Mouse (Mus musculus): ENCODE data around the gene Plekhg5.

Gene Plekhg5

DNA sequence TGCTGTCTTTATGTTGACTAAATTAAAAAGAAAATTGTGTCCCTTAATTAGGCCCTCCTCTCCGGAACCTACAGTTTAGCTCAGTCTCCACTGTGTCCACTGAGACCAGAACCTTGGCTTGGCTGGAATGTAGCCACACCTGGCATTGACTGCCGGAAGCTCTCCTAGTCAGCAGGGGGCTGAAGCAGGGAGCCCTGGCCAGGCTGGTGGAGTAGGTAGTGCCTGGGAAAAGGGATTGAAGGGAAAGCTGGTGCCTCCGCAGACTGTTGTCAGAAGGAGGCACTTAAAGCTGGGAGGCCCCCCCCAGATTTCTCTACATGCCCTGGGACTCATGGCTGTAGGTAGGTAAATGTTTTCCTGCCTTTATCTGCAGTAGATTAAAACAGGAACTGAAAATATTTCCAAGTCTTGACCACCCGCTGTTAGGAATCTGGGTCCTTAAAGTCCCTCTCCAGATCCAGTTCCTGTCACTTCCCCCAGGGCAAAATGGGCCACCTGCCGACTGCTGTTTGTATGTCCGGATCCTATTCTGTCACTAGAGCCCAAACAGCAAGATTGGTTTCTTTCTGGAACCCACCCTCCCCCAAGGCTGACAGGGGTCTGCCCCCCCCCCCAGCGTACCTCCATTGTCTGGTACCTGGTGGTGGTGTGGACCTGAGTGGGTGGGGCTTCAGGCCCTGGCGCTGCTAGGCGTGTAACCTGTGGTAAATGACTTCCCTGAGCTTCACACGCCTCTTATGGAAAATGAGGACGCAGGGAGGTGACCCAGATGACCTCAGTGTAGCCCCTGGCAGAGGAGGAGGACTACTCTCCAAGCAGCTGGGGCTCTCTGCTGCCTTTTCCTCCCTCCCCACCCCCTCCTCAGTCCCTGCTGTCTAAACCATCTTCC is 25.9 kb downstream of the Plekhg5 start:
- DNase-seq (ENCODE audit: low spot score in 2 of 2) = no peak

DNA sequence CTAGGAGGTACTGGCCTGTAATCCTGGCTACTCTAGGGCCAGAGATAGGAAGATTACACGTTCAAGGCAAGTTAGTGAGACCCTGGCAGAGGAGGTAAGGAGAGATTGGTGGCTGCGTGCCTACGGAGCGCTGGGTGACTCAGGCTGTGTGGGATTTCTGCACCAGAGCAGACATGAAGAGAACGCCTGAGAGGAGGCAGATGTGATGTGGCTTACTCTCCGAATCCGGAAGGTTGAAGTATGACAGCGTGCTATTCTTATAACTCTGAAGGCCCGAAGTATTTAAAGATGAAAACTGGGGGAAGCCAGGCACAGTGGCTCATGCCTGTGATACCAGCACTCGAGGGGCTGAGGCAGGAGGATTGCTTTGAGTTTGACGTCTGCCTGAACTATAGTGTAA is 28.2 kb downstream of the Plekhg5 start:
- no peak for DNase-seq (ENCODE audit: low spot score in 2 of 2)

DNA sequence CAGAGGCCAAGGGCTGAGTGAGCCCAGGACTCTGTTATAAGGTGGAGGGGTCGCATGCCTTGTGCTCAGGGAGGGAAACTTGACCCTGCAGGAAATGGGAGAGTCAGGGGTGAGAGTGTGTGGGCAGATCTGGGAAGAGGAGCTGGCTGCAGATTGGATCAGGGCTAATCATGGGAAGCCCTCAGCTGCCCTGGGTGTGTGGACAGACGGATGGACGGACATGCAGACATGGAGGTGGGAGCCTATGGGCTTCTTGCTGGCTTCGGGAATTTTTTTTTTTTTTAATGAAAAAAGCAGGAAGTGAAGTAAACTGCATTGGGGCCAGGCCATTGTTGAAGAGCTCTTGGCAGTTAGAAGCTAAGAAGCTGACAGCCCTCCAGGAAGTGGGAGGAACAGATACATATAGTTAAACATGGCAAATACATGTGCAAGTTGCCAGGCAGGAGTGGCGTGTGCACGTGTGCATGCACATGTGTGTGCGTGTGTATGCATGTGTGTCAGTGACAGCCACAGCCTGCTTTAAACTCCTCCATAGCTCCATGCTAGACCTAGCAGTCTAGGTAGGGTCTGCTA is 28.9 kb downstream of the Plekhg5 start:
- no peak for DNase-seq (ENCODE audit: low spot score in 2 of 2)

DNA sequence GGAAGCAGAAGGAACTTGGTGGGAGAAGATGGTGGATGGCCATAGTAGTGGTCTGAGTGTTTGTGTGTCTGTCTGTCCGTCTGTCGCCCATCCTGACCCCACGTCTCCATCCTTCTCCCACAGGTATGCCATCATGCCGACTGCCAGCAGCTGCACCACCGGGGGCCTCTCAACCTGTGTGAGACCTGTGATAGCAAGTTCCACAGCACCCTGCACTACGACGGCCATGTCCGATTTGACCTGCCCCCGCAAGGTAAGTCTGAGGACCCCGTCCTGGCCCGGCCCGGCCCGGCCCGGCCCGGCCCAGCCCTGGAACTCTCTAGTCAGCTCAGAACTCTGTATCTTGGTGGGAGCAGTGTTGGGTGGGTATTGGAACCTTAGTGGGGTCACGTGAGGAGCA is 29.6 kb downstream of the Plekhg5 start:
- DNase-seq (ENCODE audit: low spot score in 2 of 2) = no peak

DNA sequence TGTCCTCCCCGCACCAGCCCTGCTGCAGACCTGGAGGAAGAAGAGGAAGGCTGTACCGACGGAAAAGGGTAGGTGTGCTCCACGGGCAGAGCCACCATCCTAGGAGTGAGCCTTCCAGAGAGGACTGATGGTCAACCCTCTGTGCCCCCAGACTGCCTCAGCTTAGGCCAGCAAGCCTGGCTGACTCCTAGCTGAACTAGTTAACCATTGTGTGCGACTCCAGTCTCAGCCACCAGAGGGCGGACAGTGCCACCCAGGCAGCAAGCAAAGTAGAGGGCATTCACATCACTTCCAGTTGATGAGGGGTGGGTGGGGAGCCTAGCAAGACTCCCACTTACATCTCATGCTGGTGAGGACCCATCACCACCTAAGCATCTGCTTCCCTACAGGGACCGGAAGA is 30.7 kb downstream of the Plekhg5 start:
- peak; percentile 66 to 69 for DNase-seq (ENCODE audit: low spot score in 2 of 2)

DNA sequence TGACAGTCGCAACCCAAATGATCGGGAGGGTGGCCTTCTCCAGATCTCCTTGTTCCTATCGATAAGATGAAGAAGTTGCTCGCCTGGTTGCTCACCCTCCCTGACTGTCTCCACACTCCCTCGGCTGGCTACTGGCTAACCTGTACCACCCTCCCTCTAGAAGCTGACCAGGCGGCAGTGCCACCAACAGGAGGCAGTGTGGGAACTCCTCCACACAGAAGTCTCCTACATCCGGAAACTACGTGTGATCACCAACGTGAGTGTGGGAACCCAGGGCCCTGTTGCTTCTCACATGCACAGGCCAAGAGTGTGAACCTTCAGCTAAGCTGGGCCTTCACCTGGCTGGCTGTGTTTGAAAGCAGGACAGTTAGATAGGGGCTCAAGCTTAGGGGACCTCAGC is 34.4 kb downstream of the Plekhg5 start:
- no peak for DNase-seq (ENCODE audit: low spot score in 2 of 2)

DNA sequence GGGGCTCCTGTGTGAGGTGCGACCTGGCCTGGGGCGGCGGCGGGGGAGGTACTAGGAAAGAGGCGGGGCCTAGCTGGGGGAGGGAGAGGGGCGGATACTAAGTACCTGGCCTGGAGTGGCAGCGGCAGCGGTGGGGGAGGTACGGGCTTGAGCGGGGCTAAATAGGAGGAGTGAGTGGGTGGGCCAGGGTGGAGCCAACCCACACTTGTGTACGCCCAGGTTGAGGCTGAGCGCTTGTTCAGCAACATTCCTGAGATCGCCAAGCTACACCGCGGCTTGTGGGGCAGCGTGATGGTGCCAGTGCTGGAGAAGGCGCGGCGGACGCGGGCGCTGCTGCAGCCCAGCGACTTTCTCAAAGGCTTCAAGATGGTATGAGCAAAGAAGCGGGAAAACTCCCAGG is 35.2 kb downstream of the Plekhg5 start:
- peak; percentile 70 to 80 for DNase-seq (ENCODE audit: low spot score in 2 of 2)

DNA sequence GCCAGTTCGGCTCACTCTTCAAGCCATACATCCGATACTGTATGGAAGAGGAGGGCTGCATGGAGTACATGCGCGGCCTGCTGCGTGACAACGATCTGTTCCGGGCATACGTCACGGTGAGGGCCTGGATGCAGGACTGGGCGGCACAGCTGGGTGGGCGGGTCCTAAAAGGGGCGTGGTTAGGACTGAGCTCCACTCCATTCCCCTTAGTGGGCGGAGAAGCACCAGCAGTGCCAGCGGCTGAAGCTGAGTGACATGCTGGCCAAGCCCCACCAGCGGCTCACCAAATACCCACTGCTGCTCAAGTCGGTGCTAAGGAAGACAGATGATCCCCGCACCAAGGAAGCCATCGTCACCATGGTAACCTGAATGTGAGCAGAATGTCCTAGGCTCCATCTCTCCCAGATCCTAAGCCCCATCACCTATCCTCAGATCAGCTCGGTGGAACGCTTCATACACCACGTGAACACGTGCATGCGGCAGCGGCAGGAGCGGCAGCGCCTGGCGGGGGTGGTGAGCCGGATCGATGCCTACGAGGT is 35.7 kb downstream of the Plekhg5 start:
- DNase-seq (ENCODE audit: low spot score in 2 of 2) = peak; percentile 71 to 82

DNA sequence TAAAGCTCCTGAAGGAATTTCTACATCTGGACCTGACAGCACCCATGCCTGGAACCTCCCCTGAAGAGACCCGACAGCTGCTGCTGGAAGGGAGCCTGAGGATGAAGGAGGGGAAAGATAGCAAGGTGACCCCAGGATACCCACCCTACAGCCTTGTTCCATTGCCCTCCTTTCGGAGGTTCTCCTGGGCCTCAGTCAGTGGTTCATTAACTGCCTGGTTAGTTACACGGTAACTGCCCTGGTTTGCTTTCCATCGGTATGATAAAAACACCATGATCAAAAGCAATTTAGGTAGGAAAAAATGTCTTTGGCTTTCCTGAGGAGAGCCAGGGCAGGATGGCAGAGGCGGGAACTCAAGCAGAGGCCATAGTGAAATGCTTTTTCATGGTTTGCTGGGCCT is 36.4 kb downstream of the Plekhg5 start:
- DNase-seq (ENCODE audit: low spot score in 2 of 2) = no peak

DNA sequence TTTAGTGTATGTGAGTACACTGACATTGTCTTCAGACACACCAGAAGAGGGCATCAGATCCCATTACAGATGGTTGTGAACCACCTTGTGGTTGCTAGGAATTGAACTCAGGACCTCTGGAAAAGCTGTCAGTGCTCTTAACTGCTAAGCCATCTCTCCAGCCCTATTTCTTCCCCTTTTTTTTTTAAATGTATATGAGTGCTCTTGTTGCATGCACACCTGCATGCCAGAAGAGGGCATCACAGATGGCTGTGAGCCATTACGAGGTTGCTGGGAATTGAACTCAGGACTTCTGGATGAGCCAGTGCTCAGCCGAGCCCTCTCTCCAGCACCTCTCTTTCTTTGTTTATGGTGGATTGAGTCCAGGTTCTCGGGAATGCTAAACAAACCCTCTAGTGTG is 37.2 kb downstream of the Plekhg5 start:
- DNase-seq (ENCODE audit: low spot score in 2 of 2) = no peak

DNA sequence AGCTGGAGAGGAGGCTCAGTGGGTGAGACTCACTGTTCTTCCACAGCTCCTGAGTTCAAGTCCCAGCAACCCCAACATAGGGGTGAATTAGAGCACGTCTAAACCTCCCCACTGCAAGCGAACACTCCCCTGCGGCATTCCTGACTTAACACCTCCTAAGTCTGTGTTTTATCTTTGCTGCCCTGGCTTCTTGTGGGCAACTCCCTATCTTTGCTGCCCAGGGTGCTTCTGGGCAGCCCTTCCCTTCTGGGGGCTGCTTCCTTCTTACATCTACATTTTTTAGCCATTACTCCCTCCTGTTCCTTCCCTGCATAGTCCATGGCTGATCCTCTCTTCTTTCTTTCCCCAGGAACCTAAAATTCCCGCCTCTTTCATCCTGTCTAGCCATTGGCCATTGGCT is 38.4 kb downstream of the Plekhg5 start:
- DNase-seq (ENCODE audit: low spot score in 2 of 2) = no peak

DNA sequence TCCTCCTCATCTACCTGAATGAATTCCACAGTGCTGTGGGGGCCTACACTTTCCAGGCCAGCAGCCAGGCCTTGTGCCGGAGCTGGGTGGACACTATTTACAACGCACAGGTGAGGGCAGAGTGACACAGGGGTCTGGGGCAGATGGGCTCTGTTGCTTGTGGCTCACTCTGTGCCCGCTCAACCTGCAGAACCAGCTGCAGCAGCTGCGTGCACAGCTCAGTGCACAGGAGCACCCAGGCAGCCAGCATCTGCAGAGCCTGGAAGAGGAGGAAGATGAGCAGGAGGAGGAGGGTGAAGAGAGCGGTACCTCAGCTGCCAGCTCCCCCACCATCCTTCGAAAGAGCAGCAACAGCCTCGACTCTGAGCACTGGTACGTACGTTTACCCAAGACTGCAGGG is 40.0 kb downstream of the Plekhg5 start:
- DNase-seq (ENCODE audit: low spot score in 2 of 2) = no peak

DNA sequence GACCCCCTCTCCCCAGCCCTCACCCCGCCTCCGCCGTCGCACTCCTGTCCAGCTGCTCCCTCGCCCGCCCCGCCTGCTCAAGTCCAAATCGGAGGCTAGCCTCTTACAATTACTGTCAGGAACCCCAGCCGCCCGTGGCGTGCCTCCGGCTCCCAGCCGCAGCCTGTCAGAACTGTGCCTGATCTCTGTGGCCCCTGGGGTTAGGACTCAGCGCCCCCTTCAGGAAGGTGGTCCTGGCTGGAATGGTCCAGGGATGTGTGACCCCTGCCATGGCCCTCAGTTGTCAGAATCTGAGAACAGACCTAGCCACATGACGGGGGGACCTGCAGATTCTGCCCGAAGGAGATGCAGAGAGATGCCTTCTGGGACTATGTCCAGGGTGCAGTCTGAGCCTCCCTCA is 41.8 kb downstream of the Plekhg5 start:
- DNase-seq (ENCODE audit: low spot score in 2 of 2) = no peak

DNA sequence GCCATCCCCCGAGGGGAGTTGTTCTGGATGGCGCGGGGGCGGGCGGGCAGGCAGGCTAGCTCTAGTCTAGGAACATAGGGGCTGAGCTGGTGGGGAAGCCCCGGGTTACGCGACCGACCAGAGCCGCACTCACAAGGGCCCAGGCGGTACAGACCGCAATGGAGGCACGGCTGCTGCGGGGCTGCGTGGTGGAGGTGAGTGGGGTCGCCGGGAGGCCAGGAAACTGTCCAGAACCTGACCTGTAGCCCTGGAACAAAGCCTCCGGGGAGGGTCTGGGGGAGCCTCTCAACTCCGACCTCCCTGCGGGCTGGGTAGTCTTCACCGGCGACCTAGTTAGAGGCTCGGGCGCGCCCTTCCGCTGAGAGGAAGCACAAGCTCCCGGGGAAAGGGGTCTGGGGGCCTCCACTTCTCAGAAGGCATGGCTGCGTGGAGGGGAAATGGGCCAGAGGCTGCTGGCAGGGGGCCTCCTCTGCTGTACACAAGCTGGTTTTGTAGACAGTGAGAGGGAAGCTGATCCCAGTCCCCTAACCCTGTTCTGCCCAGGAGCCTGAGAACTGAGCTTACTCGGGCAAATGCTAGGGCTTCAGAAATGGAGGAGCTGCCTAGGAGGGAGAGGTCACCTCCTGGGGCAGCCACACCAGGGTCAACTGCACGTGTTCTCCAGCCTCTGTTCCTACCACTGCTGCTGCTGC is 43.8 kb downstream of the Plekhg5 start, which contains the start of gene Tnfrsf25:
Tnfrsf25 (plus strand) TSS at position 14 of the 692 bp plus-strand sequence.
- no peak for DNase-seq (ENCODE audit: low spot score in 2 of 2)

DNA sequence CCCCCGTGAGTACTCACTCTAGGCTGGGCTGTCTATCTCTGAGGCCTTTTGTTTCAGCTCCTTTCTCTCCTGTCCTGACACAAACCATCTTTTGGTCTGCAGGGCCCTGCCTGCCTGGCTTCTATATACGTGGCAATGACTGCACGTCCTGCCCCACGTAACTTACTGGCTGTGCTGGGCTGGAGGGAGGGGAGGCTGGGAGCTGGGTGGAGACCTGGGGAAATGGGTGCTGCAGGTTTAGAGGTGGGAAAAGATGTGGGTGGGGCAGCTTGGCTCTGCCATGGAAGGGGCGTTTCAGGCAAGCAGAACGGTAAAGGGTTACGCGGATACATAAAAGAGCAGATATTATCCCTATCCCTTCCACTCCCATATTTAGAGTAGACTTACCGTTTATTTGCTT is 45.2 kb downstream of the Plekhg5 start:
- DNase-seq (ENCODE audit: low spot score in 2 of 2) = no peak

DNA sequence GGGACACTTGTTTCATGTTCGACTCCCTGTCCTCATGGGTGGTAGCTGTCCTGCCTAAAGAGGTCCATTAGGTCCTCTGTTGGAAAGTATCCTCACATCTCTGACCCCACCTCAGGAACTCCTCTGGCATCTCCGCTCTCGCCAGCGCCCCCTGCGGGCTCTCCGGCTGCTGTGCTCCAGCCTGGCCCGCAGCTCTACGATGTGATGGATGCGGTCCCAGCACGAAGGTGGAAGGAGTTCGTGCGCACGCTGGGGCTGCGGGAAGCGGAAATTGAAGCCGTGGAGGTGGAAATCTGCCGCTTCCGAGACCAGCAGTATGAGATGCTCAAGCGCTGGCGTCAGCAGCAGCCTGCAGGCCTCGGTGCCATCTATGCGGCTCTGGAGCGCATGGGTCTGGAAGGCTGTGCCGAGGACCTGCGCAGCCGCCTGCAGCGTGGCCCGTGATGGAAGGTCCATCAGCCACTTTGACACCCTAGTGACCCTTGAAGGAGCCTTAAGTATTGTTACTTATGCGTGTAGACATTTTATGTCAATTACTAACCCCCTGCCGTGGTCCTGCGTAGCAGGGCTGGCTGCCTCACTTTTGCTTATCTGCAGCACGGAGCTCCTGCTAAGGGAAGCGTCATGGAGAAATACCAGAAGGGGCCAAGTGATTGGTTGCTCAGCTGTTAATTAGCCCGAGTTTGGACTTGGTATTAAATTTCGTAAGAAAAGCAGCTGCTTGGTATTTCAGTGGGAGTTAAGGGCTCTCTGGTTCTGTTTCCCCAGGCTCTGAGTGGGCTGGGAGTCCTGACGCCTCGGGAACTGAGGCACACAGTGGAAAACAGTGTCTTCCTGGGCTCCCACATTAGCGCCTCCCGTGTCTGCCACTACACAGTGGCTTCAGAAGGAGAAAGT is 47.3 kb downstream of the Plekhg5 start:
- DNase-seq (ENCODE audit: low spot score in 2 of 2) = no peak

DNA sequence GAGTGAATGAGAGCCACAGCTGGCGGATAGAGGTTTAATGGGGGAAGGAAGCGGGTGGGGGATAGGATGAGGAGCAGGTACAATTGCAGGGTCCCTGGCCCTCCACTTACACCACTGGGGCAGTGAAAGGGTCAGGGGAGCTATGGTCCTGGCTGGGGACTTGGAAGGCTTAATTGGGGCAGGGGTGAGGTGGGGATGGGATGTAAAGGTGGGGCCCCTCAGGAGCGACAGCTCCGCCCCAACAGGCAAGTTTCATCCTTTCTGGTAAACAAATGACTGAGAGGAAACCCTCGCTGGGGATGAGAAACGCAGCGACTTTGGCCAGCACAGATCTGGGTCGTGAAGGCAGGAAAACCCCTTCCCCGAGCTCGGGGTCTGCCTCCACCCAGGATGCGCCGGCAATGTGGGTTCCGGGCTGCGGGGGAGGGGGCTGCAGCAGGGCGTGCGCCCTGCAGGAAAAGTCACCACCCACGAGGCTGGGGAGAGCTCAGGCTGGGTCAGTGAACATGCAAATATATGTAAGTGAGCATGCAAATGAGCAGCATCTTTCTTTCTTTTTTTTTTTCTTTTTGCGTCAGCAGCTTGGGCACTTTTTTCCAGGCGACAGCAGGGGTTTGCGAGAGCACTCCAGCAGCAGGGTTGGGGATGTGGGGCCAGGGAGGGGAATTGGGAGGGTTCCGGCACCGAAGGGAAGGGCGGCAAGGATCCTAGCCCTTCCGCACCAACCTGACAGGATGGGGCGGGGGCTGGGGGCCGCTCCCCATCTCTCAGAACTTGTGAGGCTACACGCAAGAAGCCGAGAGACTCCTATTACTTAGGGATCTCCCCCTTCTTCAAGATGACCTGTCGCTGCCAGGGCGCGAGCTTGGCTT is 48.2 kb downstream of the Plekhg5 start:
- DNase-seq (ENCODE audit: low spot score in 2 of 2) = no peak

DNA sequence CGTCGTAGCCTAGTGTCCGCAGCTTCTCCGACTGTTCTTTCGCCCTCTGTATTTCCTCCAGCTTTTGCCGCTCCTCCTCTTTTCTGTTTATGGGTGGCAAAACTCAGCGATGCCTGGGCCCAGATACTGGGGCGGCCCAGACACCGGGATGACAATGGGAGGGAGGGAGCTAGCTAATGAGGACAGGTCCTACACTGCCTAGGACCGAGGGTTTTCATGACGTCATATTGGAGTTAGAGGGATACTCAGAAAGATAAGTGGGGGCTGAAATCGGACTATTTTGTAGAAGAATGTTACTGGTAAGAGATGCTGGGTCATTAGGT is 48.8 kb downstream of the Plekhg5 start:
- no peak for DNase-seq (ENCODE audit: low spot score in 2 of 2)

DNA sequence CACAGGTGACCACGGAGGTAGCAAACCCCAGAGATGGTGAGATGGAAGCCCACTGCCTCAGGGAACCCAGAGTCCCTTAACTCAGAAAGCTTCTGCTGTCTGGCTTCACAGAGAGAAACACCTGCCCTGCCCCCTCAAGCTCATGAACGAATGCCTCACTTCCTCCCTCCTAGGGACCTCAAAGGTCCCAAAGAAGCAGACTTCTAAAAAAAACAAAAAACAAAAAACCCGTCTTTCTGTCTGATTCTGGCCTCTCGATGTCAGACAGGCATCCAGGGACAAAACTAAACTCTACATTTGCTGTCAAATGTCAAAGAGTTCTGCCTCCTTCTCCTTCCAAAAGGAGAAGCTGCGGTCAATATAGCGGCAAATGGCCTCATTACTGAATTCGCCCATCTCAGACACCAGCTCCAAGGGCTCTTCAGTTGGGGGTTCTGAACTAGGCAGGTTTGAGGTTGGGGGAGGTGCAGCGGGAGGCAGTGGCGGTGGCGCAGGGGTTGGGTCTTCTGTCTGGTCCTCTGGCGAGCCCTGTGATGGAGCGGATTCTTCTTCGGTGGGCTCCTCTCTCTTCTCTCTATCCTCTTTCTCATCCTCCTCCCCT is 52.2 kb downstream of the Plekhg5 start:
- DNase-seq (ENCODE audit: low spot score in 2 of 2) = no peak

Data from urinary bladder, postnatal 36 days (tissue).